Mouse (Mus musculus) subcutaneous adipose tissue, adult 2 months (tissue): ENCODE measurements around the gene Slc35d3. TPM values are rescaled to one million over a fixed set of nuclear protein-coding genes. Genes with fewer than 3 reads are reported as not detected.

ENCODE experiments used
- polyA plus RNA-seq: library from polyadenylated mRNA; depleted of rRNA; stranded (reverse); fragments of >200 nt; gene quantifications from 2 replicates; pipeline ENCODE4 v1.2.3, GENCODE M21; 2012; ENCODE audit warnings: low replicate concordance; rRNA removed

Gene Slc35d3
- 0.05 TPM in 1 of 2 replicates, not detected in the other for polyA plus RNA-seq

DNA sequence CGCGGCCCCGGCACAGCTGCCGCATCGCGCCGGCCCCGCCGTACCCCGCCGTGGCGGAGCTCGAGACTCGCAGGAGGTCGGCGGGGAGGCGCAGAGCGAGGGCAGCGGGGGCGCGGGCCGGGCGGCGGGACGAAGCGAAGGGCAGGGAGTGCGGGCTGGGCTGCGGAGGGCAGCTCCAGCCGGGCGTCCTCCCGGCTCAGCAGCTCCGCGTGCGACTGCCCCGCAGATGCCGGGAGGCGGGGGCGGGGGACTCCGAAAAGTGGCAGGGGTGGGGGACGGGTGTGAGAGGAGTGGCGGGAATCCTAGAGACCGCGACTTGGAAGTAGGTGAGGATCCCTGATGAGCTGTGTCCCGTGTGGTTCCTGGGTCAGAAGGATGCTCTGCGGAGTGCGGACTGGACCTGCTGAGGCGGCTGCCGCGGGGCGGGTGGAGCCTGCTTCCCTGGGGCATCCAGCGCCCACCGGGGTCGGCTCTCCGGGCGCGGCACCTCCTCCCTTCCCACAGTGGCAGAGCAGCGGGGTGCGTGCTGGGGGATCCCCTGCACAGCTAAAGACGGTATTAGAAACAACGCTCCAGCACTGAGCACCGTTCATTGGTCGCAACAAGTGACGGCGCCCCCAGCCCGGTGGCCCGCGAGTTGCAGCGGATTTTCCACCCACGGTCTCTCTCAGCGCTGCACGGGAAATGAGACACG, at the start of gene Slc35d3:
Gene Slc35d3 (minus strand): TSS at position 462 of the 694 bp plus-strand sequence.

Other genes with a start within 250 kb of the Slc35d3 start
- gene Il22ra2, start 229.5 kb downstream of the Slc35d3 start, polyA plus RNA-seq: 0.09 TPM in 1 of 2 replicates, not detected in the other
- gene Il20ra, start 138.9 kb downstream of the Slc35d3 start, polyA plus RNA-seq: 0.14 TPM in 1 of 2 replicates, not detected in the other
- gene Pex7, start 56.2 kb upstream of the Slc35d3 start, polyA plus RNA-seq: 28.8 and 35.7 TPM in 2 replicates
- 5.2 and 7.7 TPM in 2 replicates for gene Map3k5, start 83.0 kb upstream of the Slc35d3 start, polyA plus RNA-seq